Mouse (Mus musculus) MEL (cell line): Measurements from ENCODE around the gene Purb. TPM values are rescaled to one million over a fixed set of nuclear protein-coding genes. Genes with fewer than 3 reads are reported as not detected.

Experiments
- DNase-seq: peaks from one replicate; pipeline ENCODE4 v3.0.0; 2011; ENCODE audit warnings: low read depth, low spot score
- H3K27ac ChIP-seq: 2 replicates; pipeline ENCODE4 v1.5.1; 2012; ENCODE audit warnings: low read depth, mild to moderate bottlenecking, control low read depth, low read length, moderate library complexity; ENCODE audit not compliant: control insufficient read depth
- H3K27me3 ChIP-seq, 2 experiments: fragments of 150-350 bp in 1 of 2; sonication (generic) in 1 of 2; 2 replicates each; pipeline ENCODE4 v1.6.1; 2012; ENCODE audit warnings: low read length in 2 of 2, mild to moderate bottlenecking in 2 of 2, improper control_type of control experiment in 1 of 2, moderate library complexity in 1 of 2; ENCODE audit not compliant: insufficient read depth in 2 of 2, control insufficient read depth in 1 of 2
- H3K36me3 ChIP-seq, 2 experiments: 2 replicates each; pipeline ENCODE4 v1.6.1; 2012 to 2014; ENCODE audit warnings: low read length in 2 of 2, improper control_type of control experiment in 1 of 2, inconsistent platforms in 1 of 2, mild to moderate bottlenecking in 1 of 2; ENCODE audit not compliant: insufficient read depth in 2 of 2, control insufficient read depth in 1 of 2
- H3K4me1 ChIP-seq, 2 experiments: fragments of 150-350 bp in 1 of 2; sonication (generic) in 1 of 2; 2 replicates each; pipeline ENCODE4 v1.6.1; 2012; ENCODE audit warnings: low read length in 2 of 2, improper control_type of control experiment in 1 of 2, mild to moderate bottlenecking in 1 of 2; ENCODE audit not compliant: insufficient read depth in 2 of 2, control insufficient read depth in 1 of 2
- H3K4me3 ChIP-seq, 2 experiments: fragments of 150-350 bp in 1 of 2; sonication (generic) in 1 of 2; 2 replicates each; pipeline ENCODE4 v1.5.1; 2012; ENCODE audit warnings: low read depth in 2 of 2, low read length in 2 of 2, mild to moderate bottlenecking in 2 of 2, moderate library complexity in 2 of 2, control low read depth in 1 of 2, improper control_type of control experiment in 1 of 2; ENCODE audit not compliant: control insufficient read depth in 1 of 2, insufficient read depth in 1 of 2
- H3K79me2 ChIP-seq: 2 replicates; pipeline ENCODE4 v1.6.1; 2012; ENCODE audit warnings: mild to moderate bottlenecking, low read length, moderate library complexity; ENCODE audit not compliant: control insufficient read depth, poor library complexity, insufficient read depth
- H3K9ac ChIP-seq: 2 replicates; pipeline ENCODE4 v1.6.1; 2012; ENCODE audit warnings: low read depth, mild to moderate bottlenecking, control low read depth, low read length, moderate library complexity; ENCODE audit not compliant: control insufficient read depth, poor library complexity, severe bottlenecking
- H3K9me3 ChIP-seq: fragments of 150-350 bp; sonication (generic); replicated peaks from 2 replicates; pipeline ENCODE4 v1.6.1; 2012; ENCODE audit warnings: mild to moderate bottlenecking, low read length, improper control_type of control experiment, moderate library complexity; ENCODE audit not compliant: insufficient read depth
- CHD2 ChIP-seq: IDR thresholded peaks from 2 replicates; pipeline ENCODE4 v1.6.1; 2011; ENCODE audit warnings: low read length, improper control_type of control experiment
- ELF1 ChIP-seq: IDR thresholded peaks from 2 replicates; pipeline ENCODE4 v1.6.1; 2014; ENCODE audit warnings: low read depth, mild to moderate bottlenecking, inconsistent platforms, low read length, improper control_type of control experiment, moderate library complexity
- GATA1 ChIP-seq: IDR thresholded peaks from 2 replicates; pipeline ENCODE4 v1.6.1; 2011; ENCODE audit warnings: low read depth, low read length, improper control_type of control experiment
- HCFC1 ChIP-seq: IDR thresholded peaks from 2 replicates; pipeline ENCODE4 v1.6.1; 2012; ENCODE audit warnings: low read depth, mild to moderate bottlenecking, inconsistent platforms, low read length, improper control_type of control experiment, moderate library complexity
- KAT2A ChIP-seq: conservative IDR thresholded peaks from 2 replicates; pipeline ENCODE4 v1.6.1; 2012; ENCODE audit warnings: low read depth, low read length, improper control_type of control experiment, inconsistent platforms
- MAX ChIP-seq: IDR thresholded peaks from 2 replicates; pipeline ENCODE4 v1.6.1; 2011; ENCODE audit warnings: low read length, improper control_type of control experiment
- MAZ ChIP-seq: IDR thresholded peaks from 2 replicates; pipeline ENCODE4 v1.6.1; 2012; ENCODE audit warnings: low read depth, mild to moderate bottlenecking, inconsistent platforms, low read length, improper control_type of control experiment
- MYB ChIP-seq: IDR thresholded peaks from 2 replicates; pipeline ENCODE4 v1.6.1; 2011; ENCODE audit warnings: mild to moderate bottlenecking, low read depth, low read length, improper control_type of control experiment
- NELFE ChIP-seq: IDR thresholded peaks from 2 replicates; pipeline ENCODE4 v1.6.1; 2011; ENCODE audit warnings: low read depth, low read length, improper control_type of control experiment
- NRF1 ChIP-seq: IDR thresholded peaks from 2 replicates; pipeline ENCODE4 v1.6.1; 2014; ENCODE audit warnings: low read depth, mild to moderate bottlenecking, inconsistent platforms, low read length, improper control_type of control experiment, moderate library complexity; ENCODE audit not compliant: poor library complexity, insufficient read depth, severe bottlenecking
- POLR2A ChIP-seq, 2 experiments: IDR thresholded peaks; 2 replicates each; pipeline ENCODE4 v1.6.1; 2011 to 2012; ENCODE audit warnings: low read length in 2 of 2, mild to moderate bottlenecking in 2 of 2, control low read depth in 1 of 2, improper control_type of control experiment in 1 of 2, low read depth in 1 of 2, moderate library complexity in 1 of 2; ENCODE audit not compliant: control insufficient read depth in 1 of 2, insufficient read depth in 1 of 2, poor library complexity in 1 of 2
- SIN3A ChIP-seq: IDR thresholded peaks from 2 replicates; pipeline ENCODE4 v1.6.1; 2012; ENCODE audit warnings: low read length, improper control_type of control experiment, inconsistent platforms
- SMC3 ChIP-seq: IDR thresholded peaks from 2 replicates; pipeline ENCODE4 v1.6.1; 2011; ENCODE audit warnings: low read depth, low read length, improper control_type of control experiment
- UBTF ChIP-seq: IDR thresholded peaks from 2 replicates; pipeline ENCODE4 v1.6.1; 2012; ENCODE audit warnings: low read depth, mild to moderate bottlenecking, inconsistent platforms, low read length, improper control_type of control experiment, moderate library complexity, borderline replicate concordance; ENCODE audit not compliant: insufficient read depth
- USF1 ChIP-seq: IDR thresholded peaks from 2 replicates; pipeline ENCODE4 v1.6.1; 2014; ENCODE audit warnings: low read depth, mild to moderate bottlenecking, inconsistent platforms, low read length, improper control_type of control experiment, moderate library complexity
- USF2 ChIP-seq, 2 experiments: IDR thresholded peaks; 2 replicates each; pipeline ENCODE4 v1.6.1; 2011 to 2012; ENCODE audit warnings: improper control_type of control experiment in 2 of 2, low read length in 2 of 2, borderline replicate concordance in 1 of 2, inconsistent platforms in 1 of 2, low read depth in 1 of 2, mild to moderate bottlenecking in 1 of 2; ENCODE audit not compliant: insufficient read depth in 1 of 2
- ZC3H11A ChIP-seq: IDR thresholded peaks from 2 replicates; pipeline ENCODE4 v1.6.1; 2012; ENCODE audit warnings: low read depth, mild to moderate bottlenecking, inconsistent platforms, low read length, improper control_type of control experiment
- ZMIZ1 ChIP-seq: IDR thresholded peaks from 2 replicates; pipeline ENCODE4 v1.6.1; 2012; ENCODE audit warnings: low read depth, mild to moderate bottlenecking, inconsistent platforms, low read length, improper control_type of control experiment, moderate library complexity
- polyA plus RNA-seq, 2 experiments: library from polyadenylated mRNA; stranded (reverse) in 1 of 2; unstranded in 1 of 2; fragments of >175 nt in 1 of 2; fragments of >200 nt in 1 of 2; gene quantifications; 2 replicates each; pipeline versions ENCODE4 v1.2.1 to v1.2.4; 2012; ENCODE audit warnings: low replicate concordance in 2 of 2, low read depth in 1 of 2; ENCODE audit not compliant: insufficient read length in 2 of 2, insufficient read depth in 1 of 2, missing spikeins in 1 of 2
- total RNA-seq: library from RNA; depleted of rRNA; stranded (reverse); fragments of 300-350 nt; gene quantifications from 2 replicates; pipeline ENCODE4 v1.2.3, GENCODE M21; 2012

Purb gene
- total and polyA plus RNA-seq, 3 experiments = 23.1 to 33.9 (median 32.7) TPM

DNA sequence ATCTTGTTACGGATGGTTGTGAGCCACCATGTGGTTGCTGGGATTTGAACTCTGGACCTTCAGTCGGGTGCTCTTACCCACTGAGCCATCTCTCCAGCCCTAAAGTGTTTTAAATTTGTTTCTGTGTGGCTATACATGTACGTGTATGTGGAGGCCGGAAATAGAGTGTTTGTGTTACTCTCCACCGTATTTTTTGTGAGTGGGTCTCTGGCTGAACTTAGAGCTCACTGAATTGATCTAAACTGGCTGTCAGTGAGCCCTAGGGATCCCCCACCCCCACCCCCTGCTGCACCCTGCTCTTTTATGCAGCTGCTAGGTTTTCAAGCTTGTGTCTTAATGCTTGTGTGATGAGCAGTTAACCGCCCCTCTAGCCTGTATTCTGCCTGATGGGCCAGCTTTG is 1.2 kb upstream of the Purb start:
- Histone ChIP-seq H3K9ac (no peak overlapping the region), H3K9me3 (no peaks in the 10 kb centered on the region), H3K79me2 (peaks cover 36% of the 10 kb centered on the region), H3K36me3 (peaks cover 0 to 13% of the 10 kb centered on the region in 2 experiments; a peak in 3 of 4 replicates), H3K4me1 (peaks cover under 1 to 5% of the 10 kb centered on the region in 2 experiments; a peak in 3 of 4 replicates), H3K27ac (no peak overlapping the region), H3K4me3 (no peak overlapping the region; a peak in 1 of 4 replicates), H3K27me3 (no peaks in the 10 kb centered on the region)
- TF ChIP-seq USF2 (IDR thresholded peaks at IDR 0.05; ENCODE audit: borderline replicate concordance in 1 of 2, insufficient read depth in 1 of 2, low read depth in 1 of 2, low read length in 2 of 2) (no peak), UBTF (no peak)
- DNase-seq = no peak

DNA sequence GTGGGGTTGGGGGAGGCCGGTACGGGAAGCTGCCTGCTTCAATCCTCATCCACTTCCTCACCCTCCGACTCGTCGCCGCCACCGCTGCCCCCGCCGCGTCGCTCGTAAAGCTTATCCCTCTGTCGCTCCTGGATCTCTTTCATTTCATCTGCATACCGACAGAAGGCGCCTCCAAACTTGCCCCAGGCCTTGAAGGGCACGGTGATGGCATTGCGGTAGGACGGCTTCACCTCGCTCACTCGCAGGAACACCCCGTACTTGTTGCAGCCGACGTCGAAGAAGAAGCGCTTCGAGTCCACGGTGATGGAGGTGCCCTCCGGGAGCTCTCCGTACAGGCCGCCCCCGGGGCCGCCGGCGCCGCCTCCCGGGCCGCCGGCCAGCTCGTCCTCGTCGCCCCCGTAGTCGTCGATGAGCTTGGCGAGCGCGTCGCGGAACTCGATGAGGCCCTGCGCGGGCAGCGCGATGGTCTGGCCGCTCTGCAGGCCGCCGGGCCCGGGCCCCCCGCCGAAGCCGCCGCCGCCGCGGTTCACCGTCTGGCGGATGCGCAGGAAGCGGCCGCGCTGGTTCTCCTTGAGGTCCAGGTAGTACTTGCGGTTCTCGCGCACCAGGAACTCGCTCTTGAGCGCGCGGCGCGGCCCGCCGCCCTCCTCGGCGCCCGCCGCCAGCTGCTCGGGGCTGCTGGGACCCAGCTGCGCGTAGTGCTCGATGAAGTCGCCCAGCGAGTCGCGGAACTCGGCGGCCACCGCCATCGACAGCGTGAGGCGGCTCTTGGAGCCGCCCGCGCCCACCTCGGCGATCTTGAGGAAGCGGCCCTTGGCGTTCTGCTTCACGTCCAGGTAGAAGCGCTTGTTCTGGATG is 614 bp downstream of the Purb start:
- H3K36me3 ChIP-seq = peaks cover 2 to 30% of the 10 kb centered on the region in 2 experiments; a peak in 3 of 4 replicates
- TF ChIP-seq SMC3 (no peak), MAX (0 out of 2 replicates have a peak, but pooled peaks have one; percentile 33), NRF1 (peak; percentile 23; the same call in 1 of the 2 replicates), USF1 (no peak), CHD2 (no peak), ZMIZ1 (no peak), HCFC1 (0 out of 2 replicates have a peak, but pooled peaks have one; percentile 53), MYB (no peak), POLR2A (IDR thresholded peaks at IDR 0.05; ENCODE audit: control insufficient read depth in 1 of 2, insufficient read depth in 1 of 2, low read depth in 1 of 2, low read length in 2 of 2, poor library complexity in 1 of 2) (peak; percentile 38 to 43; a peak in 3 of 4 replicates), MAZ (no peak), GATA1 (no peak), ELF1 (no peak; the same call in 1 of the 2 replicates), NELFE (0 out of 2 replicates have a peak, but pooled peaks have one; percentile 27), ZC3H11A (no peak), SIN3A (peak; percentile 28), KAT2A (no peak), UBTF (peak; percentile 91; the same call in 1 of the 2 replicates)
- peaks cover 52% of the 10 kb centered on the region for H3K79me2 ChIP-seq
- H3K27me3 ChIP-seq = no peaks in the 10 kb centered on the region
- H3K27ac ChIP-seq = peak overlapping the region; percentile 71
- H3K4me3 ChIP-seq = peak overlapping the region; percentile 76 to 94
- peaks cover 14 to 16% of the 10 kb centered on the region in 2 experiments; a peak in 3 of 4 replicates for H3K4me1 ChIP-seq
- H3K9me3 ChIP-seq = no peaks in the 10 kb centered on the region
- peak; percentile 79 for DNase-seq
- H3K9ac ChIP-seq = peak overlapping the region; percentile 99
